Mouse (Mus musculus) heart, postnatal 0 days (tissue): ENCODE results near the gene Igsf21.

Source experiments
- CTCF ChIP-seq: IDR thresholded peaks from 2 replicates; pipeline ENCODE4 v1.5.1; 2016; ENCODE audit warnings: antibody characterized with exemption, control low read depth, low read depth
- EP300 ChIP-seq: IDR thresholded peaks from 2 replicates; pipeline ENCODE4 v1.6.1; 2016; ENCODE audit warnings: antibody characterized with exemption, low read depth

GRCm38 (mm10) chr4:140215205-140215604, 31.4 kb downstream of the Igsf21 start:
- TF ChIP-seq CTCF: no peak
- TF ChIP-seq EP300: no peak
